18 mouse cellular contexts compared by ENCODE assay signal in genomic region chr11:114174871-114175270, GRCm38 (mm10).
A peak's percentile ranks its signal among the peaks of the same experiment; 100 is the strongest.
DNase-seq lines count a peak whose midpoint lies in the region; ATAC-seq and TF ChIP-seq lines count a peak whose summit lies in the region.
"Had no signal": no experiment of that assay in that cellular context is flagged by ENCODE, and none has a peak within 500 bp of the region (broad histone marks: within the 10 kb centered on the region; RNA-seq: fewer than 3 reads in every experiment).

No protein-coding gene starts in this region.

- peaks cover 3% of the 10 kb centered on the region for H3K27me3 ChIP-seq in forebrain, embryonic 12.5 days
- H3K27me3 ChIP-seq in forebrain, postnatal 0 days (ENCODE audit: insufficient read depth, low read length), result no peaks in the 10 kb centered on the region
- no peaks in the 10 kb centered on the region for H3K27me3 ChIP-seq in hindbrain, postnatal 0 days (ENCODE audit: insufficient read depth, low read length)
- H3K27me3 ChIP-seq in hindbrain, embryonic 16.5 days (replicated peaks; ENCODE audit: control insufficient read depth, insufficient read depth, low read length), result no peaks in the 10 kb centered on the region; the same call in 1 of the 2 replicates
- peaks cover 8% of the 10 kb centered on the region; the same call in 1 of the 2 replicates for H3K27me3 ChIP-seq in heart, embryonic 10.5 days (ENCODE audit: insufficient read depth, poor library complexity, severe bottlenecking)
- H3K27me3 ChIP-seq: embryonic facial prominence, embryonic 12.5 days had no signal

- no peak overlapping the region for H3K4me3 ChIP-seq in forebrain, embryonic 12.5 days (replicated peaks)
- H3K4me3 ChIP-seq in forebrain, postnatal 0 days (ENCODE audit: low read depth, low read length), result no peak overlapping the region
- no peak overlapping the region for H3K4me3 ChIP-seq in hindbrain, postnatal 0 days (ENCODE audit: low read length)
- no peak overlapping the region for H3K4me3 ChIP-seq in hindbrain, embryonic 16.5 days (ENCODE audit: low read length)
- H3K4me3 ChIP-seq in heart, embryonic 10.5 days, result no peak overlapping the region
- H3K4me3 ChIP-seq: embryonic facial prominence, embryonic 12.5 days; gastrocnemius, adult 2 months; heart, embryonic 13.5 days; hindbrain, embryonic 13.5 days had no signal

- 91% methylated on average over 4 of the region's 4 CpGs for WGBS in forebrain, embryonic 12.5 days
- 84% methylated on average over 4 of the region's 4 CpGs for WGBS in forebrain, postnatal 0 days
- WGBS in hindbrain, postnatal 0 days, result 73% methylated on average over 4 of the region's 4 CpGs
- WGBS in hindbrain, embryonic 16.5 days, result 91% methylated on average over 4 of the region's 4 CpGs
- WGBS in heart, embryonic 10.5 days, result 80% methylated on average over 4 of the region's 4 CpGs

- peaks cover 45% of the 10 kb centered on the region for H3K4me1 ChIP-seq in forebrain, embryonic 12.5 days
- peaks cover 9% of the 10 kb centered on the region; the same call in 1 of the 2 replicates for H3K4me1 ChIP-seq in forebrain, postnatal 0 days (ENCODE audit: insufficient read depth)
- peaks cover 23% of the 10 kb centered on the region for H3K4me1 ChIP-seq in hindbrain, postnatal 0 days (ENCODE audit: insufficient read depth, low read length)
- H3K4me1 ChIP-seq in hindbrain, embryonic 16.5 days (ENCODE audit: control insufficient read depth, insufficient read depth, low read depth, low read length), result peaks cover 25% of the 10 kb centered on the region
- peaks cover 36% of the 10 kb centered on the region for H3K4me1 ChIP-seq in heart, embryonic 10.5 days

- H3K4me2 ChIP-seq in forebrain, embryonic 12.5 days, result no peak overlapping the region
- H3K4me2 ChIP-seq in forebrain, postnatal 0 days (ENCODE audit: low read depth), result no peak overlapping the region
- H3K4me2 ChIP-seq in hindbrain, postnatal 0 days (ENCODE audit: low read depth, low read length), result no peak overlapping the region
- H3K4me2 ChIP-seq in hindbrain, embryonic 16.5 days (ENCODE audit: low read length), result no peak overlapping the region
- H3K4me2 ChIP-seq: embryonic facial prominence, embryonic 12.5 days; heart, embryonic 13.5 days; hindbrain, embryonic 13.5 days had no signal

- no peak overlapping the region for H3K9ac ChIP-seq in forebrain, embryonic 12.5 days
- H3K9ac ChIP-seq in forebrain, postnatal 0 days, result no peak overlapping the region
- H3K9ac ChIP-seq in hindbrain, postnatal 0 days (replicated peaks; ENCODE audit: low read length), result no peak overlapping the region
- no peak overlapping the region for H3K9ac ChIP-seq in hindbrain, embryonic 16.5 days (ENCODE audit: low read depth, low read length)
- H3K9ac ChIP-seq: embryonic facial prominence, embryonic 12.5 days; heart, embryonic 13.5 days; hindbrain, embryonic 13.5 days had no signal

- H3K36me3 ChIP-seq in forebrain, embryonic 12.5 days (replicated peaks), result no peaks in the 10 kb centered on the region
- no peaks in the 10 kb centered on the region for H3K36me3 ChIP-seq in forebrain, postnatal 0 days (ENCODE audit: insufficient read depth)
- no peaks in the 10 kb centered on the region for H3K36me3 ChIP-seq in hindbrain, postnatal 0 days (ENCODE audit: insufficient read depth, low read length)
- no peaks in the 10 kb centered on the region for H3K36me3 ChIP-seq in hindbrain, embryonic 16.5 days (ENCODE audit: control insufficient read depth, insufficient read depth, low read length)
- no peaks in the 10 kb centered on the region for H3K36me3 ChIP-seq in heart, embryonic 10.5 days
- H3K36me3 ChIP-seq: embryonic facial prominence, embryonic 12.5 days; heart, embryonic 13.5 days; hindbrain, embryonic 13.5 days had no signal

- no peak for TF ChIP-seq CTCF in forebrain, postnatal 0 days (IDR thresholded peaks at IDR 0.05; ENCODE audit: low read depth)
- TF ChIP-seq CTCF in hindbrain, postnatal 0 days (IDR thresholded peaks at IDR 0.05; ENCODE audit: low read depth), result no peak

- peak; percentile 32 to 39 for DNase-seq in cerebellum, adult 18-20 months
- no peak for DNase-seq in cerebellum, adult 11 months
- no peak for DNase-seq in forebrain, postnatal 0 days
- DNase-seq in hindbrain, postnatal 0 days (ENCODE audit: low spot score), result no peak
- peak; percentile 47 to 49 for DNase-seq in cerebellum, postnatal 14 days
- DNase-seq in heart, embryonic 10.5 days (ENCODE audit: low spot score), result no peak
- DNase-seq: adrenal gland, postnatal 10 days; gastrocnemius, adult 2 months; gastrocnemius, postnatal 25 days; heart, postnatal 36 days; kidney, adult 11 months; kidney, adult 9 months had no signal

- no peak for ATAC-seq in forebrain, embryonic 12.5 days (ENCODE audit: low FRiP score)
- no peak for ATAC-seq in forebrain, postnatal 0 days
- ATAC-seq in hindbrain, postnatal 0 days, result no peak
- no peak for ATAC-seq in hindbrain, embryonic 16.5 days

- H3K9me3 ChIP-seq in forebrain, embryonic 12.5 days, result no peaks in the 10 kb centered on the region
- H3K9me3 ChIP-seq in forebrain, postnatal 0 days (ENCODE audit: low read length), result no peaks in the 10 kb centered on the region
- H3K9me3 ChIP-seq in hindbrain, postnatal 0 days (ENCODE audit: low read length), result no peaks in the 10 kb centered on the region
- no peaks in the 10 kb centered on the region for H3K9me3 ChIP-seq in hindbrain, embryonic 16.5 days (ENCODE audit: control insufficient read depth, low read length)
- no peaks in the 10 kb centered on the region for H3K9me3 ChIP-seq in heart, embryonic 10.5 days
- H3K9me3 ChIP-seq: embryonic facial prominence, embryonic 12.5 days; heart, embryonic 13.5 days; hindbrain, embryonic 13.5 days had no signal

- H3K27ac ChIP-seq in forebrain, embryonic 12.5 days, result peak overlapping the region; percentile 61
- H3K27ac ChIP-seq in forebrain, postnatal 0 days (ENCODE audit: low read depth, low read length), result no peak overlapping the region
- peak overlapping the region; percentile 56 for H3K27ac ChIP-seq in hindbrain, postnatal 0 days
- no peak overlapping the region for H3K27ac ChIP-seq in hindbrain, embryonic 16.5 days (ENCODE audit: low read depth, low read length)
- H3K27ac ChIP-seq in heart, embryonic 10.5 days, result no peak overlapping the region
- H3K27ac ChIP-seq: embryonic facial prominence, embryonic 12.5 days; gastrocnemius, adult 2 months; heart, embryonic 13.5 days; kidney, postnatal 0 days had no signal

Comparison
In these comparisons a context has a peak if more than half of its experiments do, and no peak if none do; other contexts are left out.
1. DNase-seq: peak in cerebellum, adult 18-20 months (2 of 2) and cerebellum, postnatal 14 days (2 of 2); none in cerebellum, adult 11 months (single experiment), forebrain, postnatal 0 days (single experiment), hindbrain, postnatal 0 days (single experiment) and heart, embryonic 10.5 days (single experiment).
2. H3K27ac ChIP-seq: peak in forebrain, embryonic 12.5 days (single experiment) and hindbrain, postnatal 0 days (single experiment); none in forebrain, postnatal 0 days (single experiment), hindbrain, embryonic 16.5 days (single experiment) and heart, embryonic 10.5 days (single experiment).